Mouse (Mus musculus) T-helper 2 cell (primary cell): Measurements from ENCODE around the gene Vsir.

Source experiments
- in situ Hi-C: fragments of 300-600 bp; cut with MboI, MseI; formaldehyde crosslinking; loops from one replicate; pipeline ENCODE4 v1.15.1; 2025; ENCODE audit warnings: high pct_unique_total_duplicates

The Vsir gene

GRCm38 (mm10) chr10:60381142-60381925 is 34.7 kb downstream of the Vsir start:
- in situ Hi-C loops: loop anchor here (5.0 kb wide), 1 partner anchor 34 kb away; the partner anchor contains the start of gene Vsir

DNA sequence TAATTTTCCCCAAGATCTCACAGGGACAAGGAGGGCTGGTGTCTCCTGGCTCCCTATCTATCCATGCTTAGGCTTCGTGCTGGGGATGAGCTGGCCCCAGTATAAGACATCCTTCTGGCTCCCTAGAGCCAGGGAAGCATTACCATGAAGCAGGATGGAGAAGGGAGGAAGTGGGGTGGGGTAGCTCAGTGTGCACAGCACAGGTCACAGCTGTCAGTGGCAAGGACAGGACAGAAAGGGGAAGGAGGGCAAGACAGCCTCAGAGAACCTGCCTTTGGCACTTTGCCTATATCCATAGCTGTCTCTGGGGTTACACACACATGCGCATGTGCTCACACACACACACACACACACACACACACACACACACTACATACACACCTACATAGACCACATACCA is 41.7 kb downstream of the Vsir start:
- in situ Hi-C loops: no loop called here

GRCm38 (mm10) chr10:60389447-60389865 is 42.8 kb downstream of the Vsir start:
- in situ Hi-C loops: no loop called here

GRCm38 (mm10) chr10:60390177-60390903 is 43.7 kb downstream of the Vsir start:
- in situ Hi-C loops: no loop called here

DNA sequence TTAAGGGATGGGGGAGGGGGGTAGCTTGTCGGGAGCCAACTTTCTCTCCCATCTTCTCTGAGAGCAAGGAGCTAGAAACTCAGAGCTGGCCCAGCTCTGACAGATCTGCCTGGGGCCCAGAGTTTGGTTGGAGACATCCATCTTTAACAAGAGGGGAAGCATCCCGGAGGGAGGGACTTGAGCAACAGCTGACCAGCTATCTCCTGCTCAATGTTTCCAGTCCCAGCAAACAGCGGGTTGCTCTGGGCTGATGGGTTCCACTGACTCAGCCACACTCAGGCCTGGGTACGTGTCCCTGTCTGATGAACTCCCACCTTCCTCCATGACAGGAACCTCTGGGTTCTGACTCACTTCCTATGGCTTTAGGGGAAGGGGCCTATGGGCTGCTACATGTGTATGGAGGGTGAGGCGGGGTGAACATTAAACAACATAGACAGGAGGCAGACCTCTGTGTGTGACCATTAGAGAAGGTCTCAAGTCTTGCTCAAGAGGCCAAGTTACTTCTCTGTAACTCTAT is 44.3 kb downstream of the Vsir start:
- in situ Hi-C loops: no loop called here

DNA sequence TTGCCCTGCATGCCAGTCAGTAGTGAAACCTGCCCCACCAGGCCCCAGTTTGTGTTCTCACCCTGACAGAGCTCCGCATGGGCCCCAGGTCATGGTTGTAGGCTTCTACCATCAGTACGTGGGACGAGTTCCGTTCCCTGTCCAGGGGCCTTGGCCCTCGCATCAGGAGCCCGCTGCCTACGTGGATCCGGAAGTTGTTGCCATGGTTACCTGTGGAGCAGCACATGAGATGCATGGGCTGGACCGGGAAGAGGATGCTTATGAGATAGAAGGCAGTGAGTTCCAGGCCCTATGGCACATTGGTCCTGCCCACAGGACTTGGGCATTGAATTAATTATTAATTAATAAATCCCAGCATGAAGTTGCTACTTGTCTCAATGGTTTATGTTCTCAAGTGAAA is 45.0 kb downstream of the Vsir start:
- in situ Hi-C loops: no loop called here

DNA sequence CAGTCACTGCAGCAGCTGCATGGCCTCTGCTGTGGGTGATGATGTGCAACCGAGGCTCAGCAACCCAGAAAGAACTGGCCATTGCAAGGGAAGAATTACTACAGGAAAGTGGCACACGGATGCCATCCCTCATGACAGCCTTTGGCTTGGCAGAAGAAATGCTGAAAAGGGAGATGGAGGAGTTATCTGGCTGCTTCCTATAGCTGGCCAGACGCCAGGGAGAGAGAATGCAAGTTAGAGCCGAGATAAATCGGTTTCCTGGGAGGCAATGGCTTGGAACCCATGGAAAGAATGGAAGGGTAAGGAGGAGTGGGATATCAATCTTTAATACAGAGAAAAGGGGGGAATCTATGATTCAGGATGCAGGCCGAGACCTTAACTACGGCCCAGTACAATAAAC is 48.3 kb downstream of the Vsir start:
- in situ Hi-C loops: no loop called here

DNA sequence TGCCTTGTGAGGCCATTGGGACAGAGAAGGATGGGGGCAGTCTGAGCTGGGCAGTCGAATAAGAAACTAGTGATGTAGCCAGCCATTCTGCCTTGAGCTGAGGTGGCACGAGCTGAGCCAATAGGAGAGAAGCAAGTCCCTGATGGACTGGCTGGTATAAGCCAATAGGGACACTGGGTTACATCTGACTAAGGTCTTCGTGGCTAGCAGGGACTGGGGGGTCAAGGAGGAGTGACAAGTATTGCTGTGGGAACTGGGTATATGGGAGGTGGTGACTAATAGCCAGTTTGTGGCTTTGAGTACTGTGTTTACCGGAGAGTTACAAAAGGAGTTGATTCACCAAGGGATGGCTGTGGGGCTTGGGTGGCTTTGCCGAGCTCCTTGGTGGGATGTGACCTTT is 49.0 kb downstream of the Vsir start:
- in situ Hi-C loops: no loop called here

GRCm38 (mm10) chr10:60398051-60398814 is 51.6 kb downstream of the Vsir start:
- in situ Hi-C loops: no loop called here

GRCm38 (mm10) chr10:60399449-60399848 is 52.8 kb downstream of the Vsir start, which contains the start of gene Gm17455:
TSS of gene Gm17455 (plus strand) at chr10:60399726.
- in situ Hi-C loops: no loop called here

- in situ Hi-C loops: no loop called here
Observed at GRCm38 (mm10) chr10:60400507-60401295, 54.0 kb downstream of the Vsir start.

- in situ Hi-C loops: no loop called here
Observed at GRCm38 (mm10) chr10:60405460-60406177, 59.0 kb downstream of the Vsir start.

GRCm38 (mm10) chr10:60407831-60408230 is 61.2 kb downstream of the Vsir start:
- in situ Hi-C loops: no loop called here

DNA sequence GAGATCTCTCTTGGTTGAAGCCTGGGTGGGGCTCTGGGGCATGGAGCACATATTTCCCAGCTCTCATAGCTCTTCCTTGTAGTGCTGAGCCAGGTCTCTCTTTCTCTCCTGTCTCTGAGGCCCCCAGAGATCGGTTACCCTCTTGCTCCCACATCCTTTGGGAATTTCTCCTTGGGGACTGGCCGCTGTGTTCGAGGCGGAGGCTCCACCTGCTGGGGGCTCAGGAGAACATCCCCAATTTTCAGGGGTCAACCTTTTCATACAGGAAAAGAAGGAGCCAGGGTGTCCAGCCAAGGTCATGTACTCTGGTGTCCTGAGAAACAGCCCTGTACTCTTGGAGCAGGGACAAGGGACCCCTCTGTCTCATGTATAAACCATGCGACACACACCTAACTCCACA is 65.1 kb downstream of the Vsir start:
- in situ Hi-C loops: no loop called here

DNA sequence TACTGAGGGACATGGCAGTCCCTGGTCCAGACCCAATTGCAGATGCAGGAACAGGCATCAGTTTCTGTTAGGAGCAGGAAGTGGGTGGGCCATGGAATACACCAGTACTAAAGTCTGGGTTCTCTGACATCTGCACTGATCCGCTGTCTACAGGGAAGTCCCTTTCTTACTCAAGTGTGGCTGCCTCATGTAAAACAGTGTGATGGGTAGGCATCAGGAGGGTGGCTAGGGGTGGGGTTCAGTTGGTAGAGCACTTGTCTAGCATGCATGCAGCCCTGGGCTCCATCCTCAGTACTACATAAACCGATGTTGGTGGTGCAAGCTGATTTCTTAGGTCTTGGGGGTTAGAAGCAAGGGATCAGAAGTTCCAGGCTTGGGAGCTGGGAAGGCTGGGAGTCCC is 67.1 kb downstream of the Vsir start:
- in situ Hi-C loops: no loop called here

DNA sequence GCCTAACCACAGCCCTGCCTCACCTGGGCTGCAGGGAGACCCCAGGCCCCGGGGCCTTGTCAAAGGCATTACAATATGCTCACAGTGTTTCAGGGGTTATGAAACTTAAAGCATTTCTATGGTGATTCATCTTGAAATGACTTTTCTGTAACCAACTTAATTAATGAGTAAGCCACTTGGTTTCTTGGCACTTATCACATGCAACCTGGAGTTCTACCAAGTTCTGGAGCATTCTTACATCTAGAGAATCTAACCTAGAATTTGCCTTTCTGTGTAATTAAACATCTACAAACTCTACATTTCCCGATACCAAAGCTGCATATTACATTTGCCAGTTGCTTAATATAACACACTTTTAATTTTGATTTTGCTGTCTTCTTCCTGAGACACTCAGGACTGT is 70.4 kb downstream of the Vsir start:
- in situ Hi-C loops: no loop called here

- in situ Hi-C loops: no loop called here
Observed at GRCm38 (mm10) chr10:60418137-60418536, 71.5 kb downstream of the Vsir start.

GRCm38 (mm10) chr10:60419624-60420023 is 73.0 kb downstream of the Vsir start:
- in situ Hi-C loops: no loop called here
